Mouse (Mus musculus) macrophage (primary cell): Measurements from ENCODE around the gene Dlg2. TPM values are rescaled to one million over a fixed set of nuclear protein-coding genes. Genes with fewer than 3 reads are reported as not detected.

Source experiments
- H3K27ac ChIP-seq: fragments of 350-480 bp; formaldehyde crosslinking; 2 replicates; pipeline ENCODE4 v1.9.0; 2021
- H3K36me3 ChIP-seq: fragments of 350-480 bp; formaldehyde crosslinking; 2 replicates; pipeline ENCODE4 v1.9.0; 2021; ENCODE audit errors: inconsistent target
- H3K4me3 ChIP-seq: fragments of 350-480 bp; formaldehyde crosslinking; 2 replicates; pipeline ENCODE4 v1.9.0; 2021; ENCODE audit errors: inconsistent target
- H3K79me2 ChIP-seq: fragments of 350-480 bp; formaldehyde crosslinking; 2 replicates; pipeline ENCODE4 v1.9.0; 2021; ENCODE audit errors: inconsistent target
- WGBS: methylation state at CpG from one replicate; pipeline ENCODE4 v1.1.7; 2026; ENCODE audit warnings: inconsistent platforms; ENCODE audit not compliant: missing documents; 5-methylcytosine and 5-hydroxymethylcytosine counted together
- polyA plus RNA-seq: library from polyadenylated mRNA; stranded (reverse); fragments of 250-400 nt; gene quantifications from 3 replicates; pipeline ENCODE4 v1.2.4, GENCODE M21; 2018; ENCODE audit warnings: inconsistent platforms

Dlg2 gene
- polyA plus RNA-seq, 1 experiment from 2014 or later = 0.13 TPM

GRCm38 (mm10) chr7:92323710-92324109, 1847.2 kb downstream of the Dlg2 start:
- H3K36me3 ChIP-seq = no peaks in the 10 kb centered on the region
- H3K79me2 ChIP-seq = no peaks in the 10 kb centered on the region
- H3K4me3 ChIP-seq = no peak overlapping the region
- no peak overlapping the region for H3K27ac ChIP-seq
- 49% methylated on average over 4 of the region's 4 CpGs for WGBS

- no peak overlapping the region for H3K4me3 ChIP-seq
- WGBS = 64% methylated on average over 2 of the region's 2 CpGs
- H3K36me3 ChIP-seq = no peaks in the 10 kb centered on the region
- no peaks in the 10 kb centered on the region for H3K79me2 ChIP-seq
- H3K27ac ChIP-seq = no peak overlapping the region
Observed at GRCm38 (mm10) chr7:92327343-92327896, 1850.9 kb downstream of the Dlg2 start.

- Histone ChIP-seq H3K36me3 (no peaks in the 10 kb centered on the region), H3K27ac (no peak overlapping the region), H3K79me2 (no peaks in the 10 kb centered on the region), H3K4me3 (no peak overlapping the region)
- WGBS = 93% methylated on average over 5 of the region's 5 CpGs
Observed at GRCm38 (mm10) chr7:92333220-92333898, 1856.9 kb downstream of the Dlg2 start.

GRCm38 (mm10) chr7:92356542-92356941, 1880.1 kb downstream of the Dlg2 start:
- WGBS = 57% methylated on average over 3 of the region's 3 CpGs
- no peak overlapping the region for H3K27ac ChIP-seq
- no peaks in the 10 kb centered on the region for H3K79me2 ChIP-seq
- H3K4me3 ChIP-seq = no peak overlapping the region
- no peaks in the 10 kb centered on the region for H3K36me3 ChIP-seq

- WGBS = 100% methylated on average over 3 of the region's 3 CpGs
- Histone ChIP-seq H3K79me2 (no peaks in the 10 kb centered on the region), H3K27ac (no peak overlapping the region), H3K4me3 (no peak overlapping the region), H3K36me3 (no peaks in the 10 kb centered on the region)
Observed at GRCm38 (mm10) chr7:92363386-92363785, 1886.9 kb downstream of the Dlg2 start.

- no peak overlapping the region for H3K27ac ChIP-seq
Observed at GRCm38 (mm10) chr7:92363800-92364199, 1887.3 kb downstream of the Dlg2 start.

GRCm38 (mm10) chr7:92367111-92367510, 1890.6 kb downstream of the Dlg2 start:
- 100% methylated on average over 1 of the region's 1 CpGs for whole genome bisulfite sequencing
- H3K4me3 ChIP-seq = no peak overlapping the region

More at GRCm38 (mm10) chr7:92363800-92364199, 1887.3 kb downstream of the Dlg2 start:
- no peak overlapping the region for H3K4me3 ChIP-seq
- no peaks in the 10 kb centered on the region for H3K36me3 ChIP-seq
- WGBS = 88% methylated on average over 4 of the region's 4 CpGs
- H3K79me2 ChIP-seq = no peaks in the 10 kb centered on the region

GRCm38 (mm10) chr7:92370521-92370920, 1894.0 kb downstream of the Dlg2 start:
- Histone ChIP-seq H3K4me3 (no peak overlapping the region), H3K27ac (no peak overlapping the region)

More at GRCm38 (mm10) chr7:92367111-92367510, 1890.6 kb downstream of the Dlg2 start:
- no peaks in the 10 kb centered on the region for H3K36me3 ChIP-seq
- H3K79me2 ChIP-seq = no peaks in the 10 kb centered on the region
- H3K27ac ChIP-seq = no peak overlapping the region

GRCm38 (mm10) chr7:92371638-92372037, 1895.2 kb downstream of the Dlg2 start:
- H3K36me3 ChIP-seq = no peaks in the 10 kb centered on the region
- H3K79me2 ChIP-seq = no peaks in the 10 kb centered on the region
- H3K4me3 ChIP-seq = no peak overlapping the region
- H3K27ac ChIP-seq = no peak overlapping the region
- 85% methylated on average over 4 of the region's 4 CpGs for WGBS

More at GRCm38 (mm10) chr7:92370521-92370920, 1894.0 kb downstream of the Dlg2 start:
- Histone ChIP-seq H3K79me2 (no peaks in the 10 kb centered on the region), H3K36me3 (no peaks in the 10 kb centered on the region)

- H3K4me3 ChIP-seq = no peak overlapping the region
- no peaks in the 10 kb centered on the region for H3K36me3 ChIP-seq
- 91% methylated on average over 5 of the region's 5 CpGs for WGBS
- no peak overlapping the region for H3K27ac ChIP-seq
- no peaks in the 10 kb centered on the region for H3K79me2 ChIP-seq
Observed at GRCm38 (mm10) chr7:92373863-92374357, 1897.4 kb downstream of the Dlg2 start.

- H3K27ac ChIP-seq = no peak overlapping the region
- no peaks in the 10 kb centered on the region for H3K79me2 ChIP-seq
- H3K36me3 ChIP-seq = no peaks in the 10 kb centered on the region
- no peak overlapping the region for H3K4me3 ChIP-seq
- WGBS = 91% methylated on average over 5 of the region's 5 CpGs
Observed at GRCm38 (mm10) chr7:92383913-92384484, 1907.5 kb downstream of the Dlg2 start.

GRCm38 (mm10) chr7:92392052-92392640, 1915.7 kb downstream of the Dlg2 start:
- no peaks in the 10 kb centered on the region for H3K36me3 ChIP-seq
- H3K79me2 ChIP-seq = no peaks in the 10 kb centered on the region
- WGBS = 93% methylated on average over 6 of the region's 6 CpGs
- H3K27ac ChIP-seq = no peak overlapping the region
- H3K4me3 ChIP-seq = no peak overlapping the region

GRCm38 (mm10) chr7:92396783-92397182, 1920.3 kb downstream of the Dlg2 start:
- Histone ChIP-seq H3K79me2 (no peaks in the 10 kb centered on the region), H3K36me3 (no peaks in the 10 kb centered on the region), H3K27ac (no peak overlapping the region), H3K4me3 (no peak overlapping the region)
- 100% methylated on average over 1 of the region's 1 CpGs for WGBS

- Histone ChIP-seq H3K4me3 (no peak overlapping the region), H3K79me2 (no peaks in the 10 kb centered on the region)
- WGBS = 94% methylated on average over 1 of the region's 1 CpGs
Observed at GRCm38 (mm10) chr7:92398841-92399240, 1922.4 kb downstream of the Dlg2 start.

GRCm38 (mm10) chr7:92400551-92400950, 1924.1 kb downstream of the Dlg2 start:
- no peak overlapping the region for H3K27ac ChIP-seq
- 92% methylated on average over 1 of the region's 1 CpGs for WGBS
- H3K4me3 ChIP-seq = no peak overlapping the region
- no peaks in the 10 kb centered on the region for H3K79me2 ChIP-seq
- no peaks in the 10 kb centered on the region for H3K36me3 ChIP-seq

More at GRCm38 (mm10) chr7:92398841-92399240, 1922.4 kb downstream of the Dlg2 start:
- Histone ChIP-seq H3K36me3 (no peaks in the 10 kb centered on the region), H3K27ac (no peak overlapping the region)
